Mouse (Mus musculus) intestine, embryonic 14.5 days (tissue): ENCODE measurements around the gene Pcp4. TPM values are rescaled to one million over a fixed set of nuclear protein-coding genes. Genes with fewer than 3 reads are reported as not detected.

Experiments
- ATAC-seq: fragments of 200-750 bp; cut with Nextera tagmentation; replicated peaks from 2 replicates; pipeline ENCODE4 v1.8.0; 2017; ENCODE audit warnings: low read depth, moderate number of reproducible peaks, moderate TSS enrichment, moderate library complexity; ENCODE audit not compliant: low FRiP score, low TSS enrichment
- DNase-seq: peaks from one replicate; pipeline ENCODE4 v3.0.0-alpha.2; 2018; ENCODE audit warnings: low spot score
- H3K27ac ChIP-seq: fragments of 300-500 bp; sonication (generic); 2 replicates; pipeline ENCODE4 v1.5.1; 2014; ENCODE audit warnings: low read depth, mild to moderate bottlenecking, control low read depth
- H3K27me3 ChIP-seq: fragments of 300-500 bp; sonication (generic); replicated peaks from 2 replicates; pipeline ENCODE4 v1.6.1; 2014; ENCODE audit warnings: low read length, control low read depth; ENCODE audit not compliant: control insufficient read depth, insufficient read depth
- H3K36me3 ChIP-seq: fragments of 300-500 bp; sonication (generic); 2 replicates; pipeline ENCODE4 v1.6.1; 2014; ENCODE audit warnings: low read length, control low read depth; ENCODE audit not compliant: control insufficient read depth, insufficient read depth
- H3K4me1 ChIP-seq: fragments of 300-500 bp; sonication (generic); replicated peaks from 2 replicates; pipeline ENCODE4 v1.6.1; 2014; ENCODE audit warnings: low read length, control low read depth, mixed read lengths; ENCODE audit not compliant: control insufficient read depth, insufficient read depth
- H3K4me2 ChIP-seq: fragments of 300-500 bp; sonication (generic); 2 replicates; pipeline ENCODE4 v1.6.1; 2014; ENCODE audit warnings: low read length
- H3K4me3 ChIP-seq: fragments of 300-500 bp; sonication (generic); 2 replicates; pipeline ENCODE4 v1.5.1; 2014; ENCODE audit warnings: low read depth, low read length, control low read depth, mixed read lengths
- H3K9ac ChIP-seq: fragments of 300-500 bp; sonication (generic); 2 replicates; pipeline ENCODE4 v1.6.1; 2014; ENCODE audit warnings: mild to moderate bottlenecking, low read length
- H3K9me3 ChIP-seq: fragments of 300-500 bp; sonication (generic); 2 replicates; pipeline ENCODE4 v1.6.1; 2016; ENCODE audit warnings: low read length, control low read depth; ENCODE audit not compliant: control insufficient read depth
- WGBS: fragments of 180-500 bp; shearing (Covaris S2); extraction: QIAGEN DNeasy Blood & Tissue Kit; methylation state at CpG from one replicate; pipeline ENCODE4 v1.1.7; 2014; 5-methylcytosine and 5-hydroxymethylcytosine counted together
- polyA plus RNA-seq: library from polyadenylated mRNA; unstranded; fragments of >200 nt; fragmentation: Nextera tagmentation; extraction: Ambion mirVana; gene quantifications from 2 replicates; pipeline ENCODE4 v1.2.1, GENCODE M21; 2014

Gene Pcp4
- 65.9 and 69.6 TPM in 2 replicates for polyA plus RNA-seq

GRCm38 (mm10) chr16:96467445-96467844, at the start of gene Pcp4:
Gene Pcp4, plus strand, starts transcription at chr16:96467606.
- peak; percentile 92 for DNase-seq
- H3K9ac ChIP-seq: no peak within 1 kb of the TSS
- H3K4me3 ChIP-seq: no peak within 1 kb of the TSS
- no peak within 1 kb of the TSS for H3K27ac ChIP-seq
- WGBS: 11% methylated on average over 8 of the region's 8 CpGs
- peak within 1 kb of the TSS; percentile 9; the same call in 1 of the 2 replicates for H3K4me2 ChIP-seq
- peak; percentile 40; the same call in 1 of the 2 replicates for ATAC-seq
- no peaks in the 10 kb centered on the region for H3K9me3 ChIP-seq
- no peaks in the 10 kb centered on the region for H3K36me3 ChIP-seq
- H3K27me3 ChIP-seq: no peaks in the 10 kb centered on the region
- H3K4me1 ChIP-seq: peaks cover 6% of the 10 kb centered on the region; the same call in 1 of the 2 replicates

- Histone ChIP-seq H3K4me1 (no peaks in the 10 kb centered on the region), H3K4me2 (no peak overlapping the region), H3K9me3 (no peaks in the 10 kb centered on the region), H3K4me3 (no peak overlapping the region), H3K36me3 (no peaks in the 10 kb centered on the region), H3K9ac (no peak overlapping the region), H3K27me3 (no peaks in the 10 kb centered on the region), H3K27ac (no peak overlapping the region)
- ATAC-seq (no peak), DNase-seq (no peak)
- 85% methylated on average over 2 of the region's 2 CpGs for WGBS
These were observed 42.4 kb upstream of the Pcp4 start for GRCm38 (mm10) chr16:96425044-96425443.

GRCm38 (mm10) chr16:96426671-96427070, 40.7 kb upstream of the Pcp4 start:
- Histone ChIP-seq H3K27me3 (no peaks in the 10 kb centered on the region), H3K9me3 (no peaks in the 10 kb centered on the region), H3K4me2 (no peak overlapping the region), H3K4me1 (no peaks in the 10 kb centered on the region), H3K27ac (no peak overlapping the region), H3K36me3 (no peaks in the 10 kb centered on the region), H3K4me3 (no peak overlapping the region), H3K9ac (no peak overlapping the region)
- DNase-seq: no peak
- 81% methylated on average over 7 of the region's 7 CpGs for WGBS
- no peak for ATAC-seq

- DNase-seq (no peak), ATAC-seq (no peak)
- Histone ChIP-seq H3K27ac (no peak overlapping the region), H3K9me3 (no peaks in the 10 kb centered on the region), H3K27me3 (no peaks in the 10 kb centered on the region), H3K9ac (no peak overlapping the region), H3K36me3 (no peaks in the 10 kb centered on the region), H3K4me2 (no peak overlapping the region), H3K4me1 (no peaks in the 10 kb centered on the region), H3K4me3 (no peak overlapping the region)
- 67% methylated on average over 3 of the region's 3 CpGs for WGBS
These were observed 38.4 kb upstream of the Pcp4 start for GRCm38 (mm10) chr16:96429046-96429445.

GRCm38 (mm10) chr16:96433266-96433665, 34.1 kb upstream of the Pcp4 start:
- Histone ChIP-seq H3K9ac (no peak overlapping the region), H3K4me2 (no peak overlapping the region), H3K27me3 (no peaks in the 10 kb centered on the region), H3K4me3 (no peak overlapping the region), H3K9me3 (no peaks in the 10 kb centered on the region), H3K36me3 (no peaks in the 10 kb centered on the region), H3K27ac (no peak overlapping the region), H3K4me1 (no peaks in the 10 kb centered on the region)
- WGBS: 87% methylated on average over 10 of the region's 10 CpGs
- no peak for DNase-seq
- no peak for ATAC-seq

GRCm38 (mm10) chr16:96434024-96434785, 33.2 kb upstream of the Pcp4 start:
- no peak for DNase-seq
- H3K4me3 ChIP-seq: no peak overlapping the region
- H3K27me3 ChIP-seq: no peaks in the 10 kb centered on the region
- H3K27ac ChIP-seq: no peak overlapping the region
- ATAC-seq: no peak
- no peaks in the 10 kb centered on the region for H3K36me3 ChIP-seq
- 76% methylated on average over 3 of the region's 3 CpGs for WGBS
- no peak overlapping the region for H3K4me2 ChIP-seq
- no peaks in the 10 kb centered on the region for H3K4me1 ChIP-seq
- no peaks in the 10 kb centered on the region for H3K9me3 ChIP-seq
- no peak overlapping the region for H3K9ac ChIP-seq

- Histone ChIP-seq H3K9ac (no peak overlapping the region), H3K36me3 (no peaks in the 10 kb centered on the region), H3K4me3 (no peak overlapping the region), H3K27me3 (no peaks in the 10 kb centered on the region), H3K4me1 (peaks cover 5% of the 10 kb centered on the region; the same call in 1 of the 2 replicates), H3K9me3 (no peaks in the 10 kb centered on the region), H3K4me2 (no peak overlapping the region), H3K27ac (no peak overlapping the region)
- ATAC-seq: no peak
- DNase-seq: no peak
- WGBS: 81% methylated on average over 5 of the region's 5 CpGs
These were observed 28.5 kb upstream of the Pcp4 start for GRCm38 (mm10) chr16:96438946-96439345.

GRCm38 (mm10) chr16:96439682-96440081, 27.7 kb upstream of the Pcp4 start:
- 58% methylated on average over 4 of the region's 4 CpGs for WGBS
- H3K4me3 ChIP-seq: no peak overlapping the region
- no peak overlapping the region for H3K9ac ChIP-seq
- no peaks in the 10 kb centered on the region for H3K9me3 ChIP-seq
- DNase-seq (no peak), ATAC-seq (no peak)
- peaks cover 5% of the 10 kb centered on the region; the same call in 1 of the 2 replicates for H3K4me1 ChIP-seq
- H3K27me3 ChIP-seq: no peaks in the 10 kb centered on the region
- no peak overlapping the region for H3K4me2 ChIP-seq
- H3K27ac ChIP-seq: no peak overlapping the region
- no peaks in the 10 kb centered on the region for H3K36me3 ChIP-seq

GRCm38 (mm10) chr16:96440871-96441270, 26.5 kb upstream of the Pcp4 start:
- Histone ChIP-seq H3K27ac (no peak overlapping the region), H3K9me3 (no peaks in the 10 kb centered on the region), H3K4me1 (peaks cover 5% of the 10 kb centered on the region; the same call in 1 of the 2 replicates), H3K36me3 (no peaks in the 10 kb centered on the region), H3K4me3 (no peak overlapping the region), H3K4me2 (no peak overlapping the region), H3K27me3 (no peaks in the 10 kb centered on the region), H3K9ac (no peak overlapping the region)
- no peak for DNase-seq
- ATAC-seq: no peak
- 83% methylated on average over 8 of the region's 8 CpGs for WGBS
